Mouse (Mus musculus) cerebellum, postnatal 10 days (tissue): ENCODE results near the gene Klf2.

Source experiments
- DNase-seq, 2 experiments: peaks; one replicate each; pipeline ENCODE4 v3.0.0; 2021; ENCODE audit warnings: mixed read lengths in 2 of 2

Gene Klf2

DNA sequence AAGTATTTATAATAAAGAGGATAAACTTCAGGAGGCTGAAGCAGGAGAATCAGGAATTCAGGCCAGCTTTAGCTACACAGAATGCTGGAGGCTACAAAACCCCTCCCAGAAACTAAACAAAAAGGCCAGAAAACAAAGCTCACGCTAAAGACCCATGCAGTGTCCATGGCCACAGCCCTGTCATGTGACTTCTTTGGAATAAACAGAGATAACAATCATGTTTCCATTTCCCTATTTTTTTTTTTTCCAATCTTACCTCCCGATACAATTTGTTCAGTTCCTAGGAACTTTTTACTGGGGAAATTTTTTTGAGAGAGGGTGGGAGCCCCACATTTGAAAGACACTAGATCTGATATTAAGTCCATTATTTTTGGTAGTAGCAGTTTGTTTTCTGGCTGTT is 17.4 kb downstream of the Klf2 start:
- DNase-seq = no peak

GRCm38 (mm10) chr8:72337034-72337433 is 18.2 kb downstream of the Klf2 start:
- no peak for DNase-seq

DNA sequence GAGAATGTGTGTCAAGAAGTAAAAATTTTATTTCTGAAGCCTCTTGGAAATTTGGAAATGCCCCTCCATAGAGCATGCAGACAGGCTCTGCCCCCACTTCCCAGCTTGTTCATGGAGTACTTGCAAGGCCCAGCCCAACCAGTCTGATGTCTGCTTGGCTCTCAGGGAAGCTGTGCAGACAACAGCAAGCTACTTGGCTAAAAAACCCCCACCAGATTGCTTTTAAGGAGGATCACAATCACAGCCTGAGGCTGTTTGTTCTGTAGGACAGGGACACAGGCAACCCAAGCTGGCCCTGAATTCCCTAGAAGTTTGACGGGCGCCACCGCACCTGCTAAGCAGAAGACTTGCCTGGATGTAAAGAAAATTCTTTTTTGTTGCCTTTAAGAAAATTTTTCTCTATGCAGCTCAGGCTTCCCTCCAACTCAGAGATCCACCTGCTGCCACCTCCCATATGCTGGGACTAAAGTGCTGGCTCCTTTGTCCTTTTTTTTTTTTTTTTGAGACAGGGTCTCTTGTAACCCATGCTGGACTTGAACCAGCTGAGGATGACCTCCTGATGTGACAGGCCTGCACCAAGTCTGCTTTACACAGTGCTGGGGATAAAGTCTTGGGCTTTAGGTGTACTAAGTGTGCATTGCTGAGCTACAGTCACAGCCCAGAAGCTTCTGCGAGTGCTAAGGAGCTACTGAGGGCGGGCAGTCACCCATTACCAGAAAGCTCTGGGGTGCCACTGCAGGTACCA is 23.9 kb downstream of the Klf2 start:
- peak; percentile 55 to 65 for DNase-seq

DNA sequence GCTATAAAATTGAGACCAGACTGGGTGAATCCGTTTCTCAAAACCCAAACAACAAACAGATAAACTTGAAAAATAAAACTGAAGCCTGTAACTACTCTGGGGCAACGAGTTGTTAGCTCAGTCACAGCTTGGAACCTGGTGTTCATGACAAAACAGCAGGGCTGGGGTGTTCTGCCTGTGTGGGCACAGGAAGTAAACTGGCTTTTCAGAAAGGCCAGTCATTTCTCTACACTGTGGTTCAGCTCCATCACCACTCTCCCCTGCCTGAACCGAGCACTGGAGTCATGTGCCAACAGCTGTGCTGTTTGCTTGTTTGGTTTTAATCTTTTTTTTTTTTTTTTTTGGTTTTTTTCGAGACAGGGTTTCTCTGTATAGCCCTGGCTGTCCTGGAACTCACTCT is 24.9 kb downstream of the Klf2 start:
- DNase-seq = no peak

- DNase-seq = no peak
Measured at GRCm38 (mm10) chr8:72347553-72347952, 28.7 kb downstream of the Klf2 start.

- DNase-seq = no peak
Measured at GRCm38 (mm10) chr8:72348114-72348513, 29.3 kb downstream of the Klf2 start.

- no peak for DNase-seq
Measured at GRCm38 (mm10) chr8:72348956-72349355, 30.1 kb downstream of the Klf2 start.

GRCm38 (mm10) chr8:72349838-72350237 is 31.0 kb downstream of the Klf2 start:
- no peak for DNase-seq

DNA sequence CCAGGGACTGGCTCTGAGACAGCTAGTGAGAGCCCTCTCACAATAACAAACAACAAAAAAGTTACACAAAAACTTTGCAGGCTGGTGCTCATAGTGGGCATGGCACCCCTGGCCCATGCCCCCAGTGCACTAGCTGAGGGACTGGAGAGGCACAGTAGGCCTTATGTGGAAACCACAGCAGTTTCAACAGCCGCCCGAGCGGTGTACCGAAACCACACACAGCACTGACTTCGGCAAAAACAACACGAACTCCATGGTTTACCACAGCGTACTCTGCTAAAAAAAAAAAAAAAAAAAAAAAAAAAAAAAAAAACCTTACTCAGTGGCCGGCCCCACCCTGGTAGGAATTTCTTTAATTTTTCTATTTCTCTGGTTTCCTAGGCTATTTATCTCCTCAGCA is 31.9 kb downstream of the Klf2 start:
- no peak for DNase-seq

- no peak for DNase-seq
Measured at GRCm38 (mm10) chr8:72351405-72352005, 32.7 kb downstream of the Klf2 start.

DNA sequence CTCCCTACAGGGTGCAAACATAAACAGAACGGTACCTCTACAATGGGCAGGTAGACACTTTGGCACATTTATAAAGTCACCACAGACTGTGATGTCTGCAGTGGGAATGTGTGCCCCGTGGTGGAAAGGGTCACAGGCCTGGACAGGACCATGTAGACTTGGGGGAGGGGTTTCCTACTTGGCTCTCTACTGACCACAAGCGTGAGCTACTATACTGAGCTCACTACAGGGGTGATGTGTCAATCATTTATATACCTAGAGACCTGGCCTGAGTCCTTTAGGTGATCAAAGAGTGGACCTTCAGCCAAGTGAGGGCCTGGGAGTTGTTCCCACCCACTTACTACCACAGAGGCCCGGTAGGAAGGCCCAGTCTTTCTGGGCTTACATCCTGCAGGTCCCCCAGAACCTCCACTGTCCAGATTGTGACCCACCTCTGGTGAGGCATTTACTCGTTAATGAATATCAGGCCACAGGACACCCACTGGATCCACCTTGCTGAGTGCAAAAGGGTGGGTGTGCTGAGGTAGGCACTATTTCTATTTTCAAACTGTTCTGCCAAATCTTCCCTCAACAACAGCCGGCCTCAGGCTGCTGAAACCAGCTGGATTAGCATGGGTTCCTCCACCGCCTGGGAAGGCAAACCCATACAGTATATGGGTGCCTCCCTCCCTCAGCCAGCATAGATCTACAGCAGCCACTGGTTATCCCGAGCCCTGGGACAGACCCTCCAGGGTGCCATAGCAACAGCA is 34.3 kb downstream of the Klf2 start:
- DNase-seq = no peak

GRCm38 (mm10) chr8:72353700-72354045 is 34.8 kb downstream of the Klf2 start:
- no peak for DNase-seq

- DNase-seq = no peak
Measured at GRCm38 (mm10) chr8:72354272-72354671, 35.4 kb downstream of the Klf2 start.

- DNase-seq = no peak
Measured at GRCm38 (mm10) chr8:72356593-72356992, 37.8 kb downstream of the Klf2 start.

- DNase-seq = no peak
Measured at GRCm38 (mm10) chr8:72360162-72360561, 41.3 kb downstream of the Klf2 start.

- DNase-seq = no peak
Measured at GRCm38 (mm10) chr8:72362754-72363153, 43.9 kb downstream of the Klf2 start.

GRCm38 (mm10) chr8:72363457-72363856 is 44.6 kb downstream of the Klf2 start:
- DNase-seq = no peak

DNA sequence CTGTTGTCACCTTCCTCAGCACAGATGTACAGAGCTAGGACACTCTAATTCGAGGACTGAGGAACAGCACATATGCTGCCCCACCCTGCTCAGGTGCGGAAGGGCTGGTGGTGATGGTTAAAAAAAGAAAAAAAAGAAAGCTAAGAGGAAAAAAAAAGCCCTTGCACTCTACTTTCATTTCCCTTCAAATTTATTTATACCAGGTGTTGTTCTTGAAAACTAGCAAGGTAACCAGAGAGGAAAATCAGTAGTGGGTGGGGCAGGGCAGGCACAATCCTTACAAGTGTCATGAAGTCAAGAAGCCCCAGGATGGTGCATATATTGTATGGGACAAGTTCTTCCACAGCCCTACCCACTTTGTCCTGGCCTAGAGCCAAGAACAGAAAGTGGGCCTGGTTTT is 46.2 kb downstream of the Klf2 start:
- DNase-seq = no peak

DNA sequence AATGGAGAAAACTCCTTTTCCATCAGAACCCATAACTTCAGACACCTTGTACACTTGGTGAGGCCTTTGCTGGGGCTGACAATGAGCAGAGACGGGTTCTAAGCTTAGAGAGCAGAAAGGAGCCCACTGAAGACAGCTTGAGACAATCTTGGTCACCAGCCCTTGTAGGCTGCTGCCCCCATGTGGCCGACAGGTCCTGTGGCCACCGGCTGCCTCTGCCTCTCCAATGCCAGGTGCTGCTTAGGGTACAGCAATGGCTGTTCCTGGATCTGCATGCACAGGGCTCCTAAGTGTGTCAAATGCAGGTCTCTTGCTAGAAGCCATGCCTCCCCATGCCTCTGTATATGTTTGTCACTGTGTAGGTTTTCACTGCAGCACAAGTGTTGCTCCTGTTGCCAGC is 47.0 kb downstream of the Klf2 start:
- DNase-seq = peak; percentile 89 to 90

GRCm38 (mm10) chr8:72366435-72366834 is 47.6 kb downstream of the Klf2 start:
- DNase-seq = no peak
